9 mouse cellular contexts compared by ENCODE assay signal in the genomic region with DNA sequence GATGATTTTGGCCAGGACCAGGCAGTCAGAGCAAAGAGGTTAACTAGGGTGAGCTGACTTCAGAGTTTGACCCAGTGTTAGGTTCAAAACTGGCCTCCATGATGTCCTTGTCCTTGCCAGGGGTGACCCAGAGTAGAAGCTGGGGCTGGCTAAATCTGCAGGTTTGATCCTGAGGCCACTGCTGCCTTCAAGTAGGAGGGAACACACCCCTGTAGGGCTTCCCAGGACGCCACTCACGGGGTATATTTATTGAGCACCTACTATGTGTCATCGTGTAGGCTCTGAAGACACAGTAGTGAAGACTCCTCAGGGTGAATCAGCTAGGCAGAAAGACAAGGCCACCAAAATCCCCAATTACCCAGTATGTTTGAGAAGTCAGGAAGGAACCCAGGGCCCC. TPM values are rescaled to one million over a fixed set of nuclear protein-coding genes. Genes with fewer than 3 reads are reported as not detected.
DNase-seq lines count a peak whose midpoint lies in the region; ATAC-seq and TF ChIP-seq lines count a peak whose summit lies in the region.
"Had no signal": no experiment of that assay in that cellular context is flagged by ENCODE, and none has a peak within 500 bp of the region (broad histone marks: within the 10 kb centered on the region; RNA-seq: fewer than 3 reads in every experiment).

No protein-coding gene starts in this region.

- ATAC-seq in embryonic facial prominence, embryonic 12.5 days (ENCODE audit: insufficient number of reproducible peaks, insufficient read depth, low FRiP score, low TSS enrichment), result no peak
- peak; percentile 13 for ATAC-seq in intestine, embryonic 15.5 days

- WGBS in liver, adult 2 months, result 49% methylated on average over 3 of the region's 3 CpGs
- 51% methylated on average over 3 of the region's 3 CpGs for WGBS in embryonic facial prominence, embryonic 12.5 days
- WGBS in intestine, embryonic 15.5 days, result 53% methylated on average over 3 of the region's 3 CpGs

- H3K9ac ChIP-seq in liver, adult 2 months (ENCODE audit: low read depth, low read length), result peak overlapping the region; percentile 70
- H3K9ac ChIP-seq in embryonic facial prominence, embryonic 12.5 days, result no peak overlapping the region
- peak overlapping the region; percentile 98 for H3K9ac ChIP-seq in intestine, embryonic 15.5 days

- H3ac ChIP-seq in myocyte (ENCODE audit: control insufficient read depth, insufficient read length), result peak overlapping the region; percentile 61

- no peaks in the 10 kb centered on the region for H3K9me3 ChIP-seq in embryonic facial prominence, embryonic 12.5 days
- no peaks in the 10 kb centered on the region for H3K9me3 ChIP-seq in intestine, embryonic 15.5 days

- no peak for TF ChIP-seq POLR2A in liver, adult 2 months (IDR thresholded peaks at IDR 0.05; ENCODE audit: extremely low read depth, insufficient read depth, low read length)
- TF ChIP-seq POLR2A in myocyte (IDR thresholded peaks at IDR 0.05; ENCODE audit: insufficient read length, low read depth), result no peak

- H3K27me3 ChIP-seq in liver, adult 2 months (ENCODE audit: control insufficient read depth, insufficient read depth, low read length), result no peaks in the 10 kb centered on the region
- no peaks in the 10 kb centered on the region for H3K27me3 ChIP-seq in embryonic facial prominence, embryonic 12.5 days
- H3K27me3 ChIP-seq in intestine, embryonic 15.5 days (replicated peaks), result no peaks in the 10 kb centered on the region
- no peaks in the 10 kb centered on the region for H3K27me3 ChIP-seq in myocyte (ENCODE audit: control insufficient read depth, insufficient read depth, insufficient read length)

- H3K4me1 ChIP-seq in liver, adult 2 months (ENCODE audit: control insufficient read depth, insufficient read depth, low read length), result peaks cover 32% of the 10 kb centered on the region
- peaks cover 6% of the 10 kb centered on the region for H3K4me1 ChIP-seq in embryonic facial prominence, embryonic 12.5 days
- H3K4me1 ChIP-seq in intestine, embryonic 15.5 days (replicated peaks), result peaks cover 13% of the 10 kb centered on the region; the same call in 1 of the 2 replicates

- peak overlapping the region; percentile 83 for H3K4me3 ChIP-seq in liver, adult 2 months (ENCODE audit: insufficient read depth, low read depth, low read length)
- peak overlapping the region; percentile 56 for H3K4me3 ChIP-seq in embryonic facial prominence, embryonic 12.5 days
- peak overlapping the region; percentile 72 for H3K4me3 ChIP-seq in intestine, embryonic 15.5 days (replicated peaks)
- H3K4me3 ChIP-seq in myocyte, result peak overlapping the region; percentile 43

- H3K4me2 ChIP-seq in embryonic facial prominence, embryonic 12.5 days (replicated peaks), result peak overlapping the region; percentile 97
- peak overlapping the region; percentile 98 for H3K4me2 ChIP-seq in intestine, embryonic 15.5 days (replicated peaks)
- H3K4me2 ChIP-seq in myocyte (ENCODE audit: low read depth), result peak overlapping the region; percentile 97

- DNase-seq in liver, adult 2 months (ENCODE audit: extremely low read depth, low read depth, low spot score), result no peak
- no peak for DNase-seq in liver
- DNase-seq in right cerebral cortex, adult 18-20 months, result no peak
- DNase-seq in testis, postnatal 10 days (ENCODE audit: low spot score), result no peak
- no peak for DNase-seq in cerebellum, postnatal 14 days

- peak overlapping the region; percentile 98 for H3K27ac ChIP-seq in liver, adult 2 months (replicated peaks; ENCODE audit: insufficient read depth, low read depth, low read length)
- no peak overlapping the region for H3K27ac ChIP-seq in embryonic facial prominence, embryonic 12.5 days
- H3K27ac ChIP-seq in intestine, embryonic 15.5 days, result peak overlapping the region; percentile 96

- no peaks in the 10 kb centered on the region for H3K36me3 ChIP-seq in liver, adult 2 months (ENCODE audit: control insufficient read depth, insufficient read depth, low read length)
- no peaks in the 10 kb centered on the region for H3K36me3 ChIP-seq in embryonic facial prominence, embryonic 12.5 days
- H3K36me3 ChIP-seq in intestine, embryonic 15.5 days, result no peaks in the 10 kb centered on the region
- no peaks in the 10 kb centered on the region for H3K36me3 ChIP-seq in myocyte (ENCODE audit: control insufficient read depth, insufficient read depth)

- no peaks in the 10 kb centered on the region; the same call in 1 of the 2 replicates for H3K79me2 ChIP-seq in liver, adult 2 months (ENCODE audit: control insufficient read depth, insufficient read depth, low read length)
- H3K79me2 ChIP-seq in myocyte (ENCODE audit: control insufficient read depth, insufficient read depth), result no peaks in the 10 kb centered on the region

- TF ChIP-seq CTCF in liver, adult 2 months (IDR thresholded peaks at IDR 0.05; ENCODE audit: low read depth, low read length), result no peak

TF ChIP-seq in myocyte, 11 proteins besides CTCF, POLR2A, EP300 and RAD21:
- no peak for TF ChIP-seq SRF (IDR thresholded peaks at IDR 0.05; ENCODE audit: control insufficient read depth, insufficient read length, low read depth)
- no peak for TF ChIP-seq MYOG (IDR thresholded peaks at IDR 0.05; ENCODE audit: control insufficient read depth in 1 of 3, insufficient read depth in 1 of 3, insufficient read length in 2 of 3, low read depth in 2 of 3)
- no peak for TF ChIP-seq MAX (IDR thresholded peaks at IDR 0.05; ENCODE audit: low read depth)
- no peak for TF ChIP-seq USF1 (IDR thresholded peaks at IDR 0.05; ENCODE audit: low read depth)
- no peak for TF ChIP-seq REST (IDR thresholded peaks at IDR 0.05; ENCODE audit: insufficient read depth, insufficient read length)
- TF ChIP-seq MYOD1 (IDR thresholded peaks at IDR 0.05; ENCODE audit: control insufficient read depth in 1 of 3, insufficient read length in 2 of 3, low read depth in 2 of 3), result no peak
- no peak for TF ChIP-seq E2F4 (IDR thresholded peaks at IDR 0.05; ENCODE audit: insufficient read depth)
- no peak for TF ChIP-seq CEBPB (IDR thresholded peaks at IDR 0.05; ENCODE audit: insufficient read depth, poor library complexity, severe bottlenecking)

RNA-seq across cellular contexts. Expression of a gene that starts 1.0 kb away (rescaled TPM):
- total RNA-seq in liver, adult 2 months (2014; rRNA removed), result 10.2 and 12.6 TPM in 2 replicates
- polyA plus RNA-seq in liver, adult 2 months (2012; rRNA removed), result 14.6 and 15.3 TPM in 2 replicates
- polyA plus RNA-seq in embryonic facial prominence, embryonic 12.5 days (2016; fragmentation: Nextera tagmentation; extraction: Ambion mirVana), result 2.9 and 3.7 TPM in 2 replicates
- polyA plus RNA-seq in intestine, embryonic 15.5 days (2015; fragmentation: Nextera tagmentation; extraction: Ambion mirVana), result 14.1 and 14.3 TPM in 2 replicates
- polyA plus RNA-seq in myocyte (2012; fragmentation: generic; extraction: Trizol), result 3.8 TPM

RNA-seq across cellular contexts. Expression of a gene that starts 6.8 kb away (rescaled TPM):
- 5.5 and 13.4 TPM in 2 replicates for total RNA-seq in liver, adult 2 months (2014; rRNA removed)
- 24.5 and 25.8 TPM in 2 replicates for polyA plus RNA-seq in liver, adult 2 months (2012; rRNA removed)
- not detected in 2 replicates for polyA plus RNA-seq in embryonic facial prominence, embryonic 12.5 days (2016; fragmentation: Nextera tagmentation; extraction: Ambion mirVana)
- polyA plus RNA-seq in intestine, embryonic 15.5 days (2015; fragmentation: Nextera tagmentation; extraction: Ambion mirVana), result 79.5 and 98.0 TPM in 2 replicates
- not detected for polyA plus RNA-seq in myocyte (2012; fragmentation: generic; extraction: Trizol)
- total RNA-seq: layer of hippocampus, postnatal 25 days had no signal

RNA-seq across cellular contexts. Expression of a gene that starts 60.0 kb away (rescaled TPM):
- total RNA-seq in liver, adult 2 months (2014; rRNA removed), result 4.1 and 5.6 TPM in 2 replicates
- 4.1 and 5.1 TPM in 2 replicates for polyA plus RNA-seq in liver, adult 2 months (2012; rRNA removed)
- polyA plus RNA-seq in embryonic facial prominence, embryonic 12.5 days (2016; fragmentation: Nextera tagmentation; extraction: Ambion mirVana), result 4.0 and 4.6 TPM in 2 replicates
- 4.5 and 6.2 TPM in 2 replicates for polyA plus RNA-seq in intestine, embryonic 15.5 days (2015; fragmentation: Nextera tagmentation; extraction: Ambion mirVana)
- polyA plus RNA-seq in myocyte (2012; fragmentation: generic; extraction: Trizol), result 12.5 TPM

Comparison
In these comparisons a context has a peak if more than half of its experiments do, and no peak if none do; other contexts are left out.
1. RNA of a gene that starts 6.8 kb away (polyA plus RNA-seq): 79.5 to 98.0 TPM in intestine, embryonic 15.5 days and 24.5 to 25.8 TPM in liver, adult 2 months; not detected in embryonic facial prominence, embryonic 12.5 days and not detected in myocyte (single experiment); every median in the first group is over 10 times any median in the second.
2. Peak in every context shown above with its lines, with median percentiles within 50 percentile points of each other: H3K4me3 ChIP-seq and H3K4me2 ChIP-seq.